Mouse (Mus musculus) embryonic facial prominence, embryonic 11.5 days (tissue): ENCODE measurements around the gene 1500011B03Rik. TPM values are rescaled to one million over a fixed set of nuclear protein-coding genes. Genes with fewer than 3 reads are reported as not detected.

Source experiments
- ATAC-seq: fragments of 200-750 bp; cut with Nextera tagmentation; replicated peaks from 2 replicates; pipeline ENCODE4 v1.8.0; 2017; ENCODE audit warnings: low read depth; ENCODE audit not compliant: insufficient number of reproducible peaks, low FRiP score, low TSS enrichment
- DNase-seq: peaks from one replicate; pipeline ENCODE4 v3.0.0-alpha.2; 2015; ENCODE audit warnings: low spot score
- H3K27ac ChIP-seq: fragments of 300-500 bp; sonication (generic); replicated peaks from 2 replicates; pipeline ENCODE4 v1.5.1; 2014; ENCODE audit warnings: mild to moderate bottlenecking, low read depth, low read length, control low read depth
- H3K27me3 ChIP-seq: fragments of 300-500 bp; sonication (generic); 2 replicates; pipeline ENCODE4 v1.6.1; 2014; ENCODE audit warnings: mild to moderate bottlenecking, low read length, moderate library complexity, mixed read lengths; ENCODE audit not compliant: control insufficient read depth, insufficient read depth
- H3K36me3 ChIP-seq: fragments of 300-500 bp; sonication (generic); replicated peaks from 2 replicates; pipeline ENCODE4 v1.6.1; 2014; ENCODE audit warnings: low read depth, mild to moderate bottlenecking, low read length, moderate library complexity, mixed read lengths; ENCODE audit not compliant: control insufficient read depth, insufficient read depth
- H3K4me1 ChIP-seq: fragments of 300-500 bp; sonication (generic); 2 replicates; pipeline ENCODE4 v1.6.1; 2014; ENCODE audit warnings: low read length, mixed read lengths; ENCODE audit not compliant: control insufficient read depth, insufficient read depth
- H3K4me2 ChIP-seq: fragments of 300-500 bp; sonication (generic); 2 replicates; pipeline ENCODE4 v1.6.1; 2014; ENCODE audit warnings: low read depth, mild to moderate bottlenecking, control low read depth, low read length, moderate library complexity
- H3K4me3 ChIP-seq: fragments of 300-500 bp; sonication (generic); 2 replicates; pipeline ENCODE4 v1.5.1; 2014; ENCODE audit warnings: low read depth, low read length, control low read depth
- H3K9ac ChIP-seq: fragments of 300-500 bp; sonication (generic); replicated peaks from 2 replicates; pipeline ENCODE4 v1.6.1; 2014; ENCODE audit warnings: mild to moderate bottlenecking, control low read depth, low read length
- H3K9me3 ChIP-seq: fragments of 300-500 bp; sonication (generic); replicated peaks from 2 replicates; pipeline ENCODE4 v1.6.1; 2016; ENCODE audit warnings: mild to moderate bottlenecking, low read length, inconsistent platforms, mixed read lengths; ENCODE audit not compliant: control insufficient read depth
- WGBS: fragments of 180-500 bp; shearing (Covaris S2); extraction: QIAGEN DNeasy Blood & Tissue Kit; methylation state at CpG from one replicate; pipeline ENCODE4 v1.1.7; 2014; 5-methylcytosine and 5-hydroxymethylcytosine counted together
- polyA plus RNA-seq: library from polyadenylated mRNA; unstranded; fragments of >200 nt; fragmentation: Nextera tagmentation; extraction: Ambion mirVana; gene quantifications from 2 replicates; pipeline ENCODE4 v1.2.1, GENCODE M21; 2014

1500011B03Rik gene
- polyA plus RNA-seq, 1 experiment from 2014 or later, result 115 TPM

DNA sequence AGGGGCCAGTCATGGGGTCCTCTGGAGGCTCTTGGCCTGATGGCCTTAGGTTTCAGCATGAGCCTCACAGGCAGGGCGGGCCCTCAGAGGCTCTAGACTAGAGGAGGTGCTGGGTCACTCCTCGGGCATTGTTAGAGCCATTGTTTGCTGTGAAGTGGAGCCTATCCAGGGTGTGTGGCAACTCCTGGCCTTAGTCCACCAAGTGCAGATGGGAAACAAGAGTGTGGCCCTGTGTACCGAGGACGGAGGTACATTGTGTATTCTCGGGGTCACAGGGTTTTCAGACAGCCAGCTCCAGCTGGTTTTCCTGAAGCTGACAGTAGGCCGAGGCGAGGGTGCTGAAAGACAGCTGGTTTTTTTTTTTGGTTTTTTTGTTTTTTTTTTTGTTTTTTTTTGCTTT, 30.0 kb downstream of the 1500011B03Rik start:
- 81% methylated on average over 7 of the region's 7 CpGs for WGBS

DNA sequence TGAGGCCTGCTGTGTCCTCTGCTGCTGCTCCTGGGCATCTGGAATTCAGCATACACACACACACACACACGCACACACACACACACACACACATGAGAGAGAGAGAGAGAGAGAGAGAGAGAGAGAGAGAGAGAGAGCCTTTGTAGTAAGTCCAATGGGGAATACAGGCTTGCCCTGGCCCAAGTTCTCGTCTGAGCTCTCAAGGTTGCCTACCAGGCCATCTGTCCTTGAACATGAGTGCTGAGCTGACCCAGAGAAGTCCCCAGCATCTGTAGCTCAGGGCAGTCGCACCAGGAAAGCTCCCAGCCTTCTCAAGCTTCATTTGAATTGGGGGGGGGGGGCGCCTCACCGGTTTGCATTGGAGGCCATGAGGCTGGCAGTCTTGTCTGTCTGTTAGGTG, 38.1 kb downstream of the 1500011B03Rik start:
- H3K27ac ChIP-seq, result no peak overlapping the region
- H3K4me3 ChIP-seq, result no peak overlapping the region

More for the DNA sequence above, 30.0 kb downstream of the 1500011B03Rik start:
- Histone ChIP-seq H3K27ac (no peak overlapping the region), H3K27me3 (no peaks in the 10 kb centered on the region), H3K4me2 (no peak overlapping the region), H3K9ac (no peak overlapping the region), H3K4me3 (no peak overlapping the region), H3K4me1 (no peaks in the 10 kb centered on the region), H3K36me3 (no peaks in the 10 kb centered on the region; the same call in 1 of the 2 replicates), H3K9me3 (no peaks in the 10 kb centered on the region)
- DNase-seq (no peak), ATAC-seq (no peak)

GRCm38 (mm10) chr5:114784622-114785165, 38.6 kb downstream of the 1500011B03Rik start:
- no peak overlapping the region for H3K27ac ChIP-seq
- DNase-seq, result no peak

More for the DNA sequence above, 38.1 kb downstream of the 1500011B03Rik start:
- H3K9ac ChIP-seq, result no peak overlapping the region
- H3K36me3 ChIP-seq, result no peaks in the 10 kb centered on the region
- H3K27me3 ChIP-seq, result no peaks in the 10 kb centered on the region
- H3K9me3 ChIP-seq, result no peaks in the 10 kb centered on the region
- H3K4me1 ChIP-seq, result no peaks in the 10 kb centered on the region
- no peak for ATAC-seq
- no peak for DNase-seq
- 79% methylated on average over 5 of the region's 5 CpGs for WGBS
- no peak overlapping the region for H3K4me2 ChIP-seq

DNA sequence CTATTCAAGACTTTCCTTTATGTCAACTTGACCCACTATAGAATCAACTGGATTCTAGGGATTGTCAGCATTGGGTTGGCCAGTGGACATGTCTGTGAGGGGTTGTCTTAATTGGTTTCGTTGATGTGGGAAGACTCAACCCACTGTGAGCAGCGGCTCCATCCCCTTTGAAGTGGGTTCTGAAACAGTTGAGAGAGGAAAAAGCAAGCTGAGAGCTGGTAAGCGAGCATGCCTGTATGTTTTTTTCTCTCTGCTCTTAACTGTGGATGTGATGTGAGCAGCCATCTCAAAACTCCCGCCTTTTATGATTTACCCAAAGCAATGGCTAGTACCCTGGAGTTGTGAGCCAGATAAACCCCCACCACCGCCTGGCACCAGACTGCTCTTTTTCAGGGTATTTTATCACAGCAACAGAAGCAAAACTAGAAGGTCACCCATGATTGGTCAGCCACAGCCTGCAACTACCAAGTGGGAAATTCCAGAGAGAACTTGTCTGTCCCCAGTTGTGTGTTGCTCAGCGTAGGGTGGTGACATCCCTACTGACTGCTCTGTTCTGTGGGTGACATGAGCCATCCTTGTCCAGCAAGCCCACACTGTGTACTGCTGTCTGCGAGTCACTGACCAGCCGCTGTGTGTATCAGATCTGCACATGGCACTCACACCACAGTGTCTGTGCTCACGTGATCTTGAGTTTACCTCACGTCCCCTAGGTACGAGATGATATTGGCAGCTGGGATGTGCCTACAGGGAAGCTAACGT, 39.7 kb downstream of the 1500011B03Rik start:
- WGBS, result 87% methylated on average over 12 of the region's 12 CpGs
- Histone ChIP-seq H3K27ac (no peak overlapping the region), H3K4me1 (no peaks in the 10 kb centered on the region), H3K27me3 (no peaks in the 10 kb centered on the region), H3K36me3 (no peaks in the 10 kb centered on the region), H3K9ac (no peak overlapping the region), H3K9me3 (no peaks in the 10 kb centered on the region), H3K4me3 (no peak overlapping the region), H3K4me2 (no peak overlapping the region)
- DNase-seq (no peak), ATAC-seq (no peak)

More at GRCm38 (mm10) chr5:114784622-114785165, 38.6 kb downstream of the 1500011B03Rik start:
- Histone ChIP-seq H3K4me1 (no peaks in the 10 kb centered on the region), H3K4me2 (no peak overlapping the region), H3K9ac (no peak overlapping the region), H3K4me3 (no peak overlapping the region), H3K36me3 (no peaks in the 10 kb centered on the region), H3K27me3 (no peaks in the 10 kb centered on the region), H3K9me3 (no peaks in the 10 kb centered on the region)
- whole genome bisulfite sequencing, result 81% methylated on average over 15 of the region's 16 CpGs
- no peak for ATAC-seq

DNA sequence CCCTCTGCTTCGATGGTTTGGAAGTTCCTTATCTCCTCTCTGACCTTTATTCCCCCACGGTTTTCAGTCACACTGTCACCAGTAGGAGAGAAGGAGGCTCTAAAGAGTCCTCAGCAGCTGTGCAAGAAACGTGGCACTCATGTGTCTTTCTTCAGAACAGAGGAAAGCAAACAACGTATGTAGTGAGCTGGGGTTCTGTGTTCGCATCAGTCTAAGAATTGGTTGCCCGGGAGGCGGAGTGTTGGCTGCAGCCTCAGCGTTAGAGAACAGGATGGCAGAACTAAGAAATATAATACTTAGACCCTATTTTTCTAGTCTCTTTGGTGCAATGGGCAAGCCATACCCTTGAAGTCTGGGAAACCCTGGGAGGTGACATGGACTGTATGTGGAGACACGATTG, 40.3 kb downstream of the 1500011B03Rik start:
- Histone ChIP-seq H3K4me2 (no peak overlapping the region), H3K4me3 (no peak overlapping the region), H3K36me3 (no peaks in the 10 kb centered on the region), H3K9me3 (no peaks in the 10 kb centered on the region), H3K27ac (no peak overlapping the region), H3K4me1 (no peaks in the 10 kb centered on the region), H3K9ac (no peak overlapping the region), H3K27me3 (no peaks in the 10 kb centered on the region)
- DNase-seq, result no peak
- no peak for ATAC-seq
- 91% methylated on average over 9 of the region's 9 CpGs for WGBS

DNA sequence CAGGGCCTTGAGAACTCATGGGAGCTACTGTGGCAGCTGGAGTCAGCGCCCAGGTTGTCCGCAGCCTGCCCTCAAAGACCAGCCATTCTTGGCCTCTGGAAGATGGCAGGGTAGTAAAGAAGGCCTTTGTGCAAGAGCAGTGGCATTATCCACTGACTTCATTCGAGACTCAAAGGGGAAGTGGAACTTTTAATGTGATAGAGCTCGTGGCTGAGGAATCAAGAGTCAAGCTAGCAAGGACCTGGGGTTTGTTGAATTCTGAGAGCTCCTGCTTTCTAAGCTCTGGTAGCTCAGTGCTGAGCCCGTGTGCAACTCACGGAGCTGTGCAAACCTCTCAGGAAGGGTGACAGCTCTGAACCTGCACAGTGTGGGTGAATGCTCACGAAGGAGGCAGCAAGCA, 42.4 kb downstream of the 1500011B03Rik start:
- no peak overlapping the region for H3K4me3 ChIP-seq
- no peak overlapping the region for H3K9ac ChIP-seq
- WGBS, result 80% methylated on average over 7 of the region's 7 CpGs
- no peaks in the 10 kb centered on the region for H3K27me3 ChIP-seq
- no peak for DNase-seq
- no peaks in the 10 kb centered on the region for H3K9me3 ChIP-seq
- H3K36me3 ChIP-seq, result no peaks in the 10 kb centered on the region
- ATAC-seq, result no peak
- H3K27ac ChIP-seq, result no peak overlapping the region
- H3K4me1 ChIP-seq, result no peaks in the 10 kb centered on the region
- no peak overlapping the region for H3K4me2 ChIP-seq

DNA sequence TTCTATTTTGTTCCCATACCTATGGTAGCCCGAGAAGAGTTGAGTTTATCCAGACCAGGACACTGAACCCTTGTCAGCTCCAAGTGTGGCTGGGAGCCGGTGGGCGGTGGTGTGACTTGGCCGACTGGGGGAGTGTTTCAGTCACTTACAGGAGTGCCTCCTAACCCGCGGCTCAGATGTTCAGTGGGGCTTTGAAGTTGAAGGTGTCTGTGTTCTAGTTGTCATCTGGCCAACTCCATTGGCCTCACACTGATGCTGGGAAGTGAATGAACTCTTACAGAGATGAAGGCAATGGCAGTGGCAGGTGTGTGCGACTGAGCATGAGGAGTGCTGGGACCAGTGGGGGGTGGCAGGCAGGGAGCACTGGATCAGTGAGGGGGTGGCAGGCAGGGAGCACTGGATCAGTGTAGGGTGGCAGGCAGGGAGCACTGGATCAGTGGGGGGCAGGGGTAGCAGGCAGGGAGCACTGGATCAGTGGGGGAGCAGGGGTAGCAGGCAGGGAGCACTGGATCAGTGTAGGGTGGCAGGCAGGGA, 43.2 kb downstream of the 1500011B03Rik start:
- H3K4me1 ChIP-seq, result no peaks in the 10 kb centered on the region
- 80% methylated on average over 7 of the region's 7 CpGs for WGBS
- no peak for DNase-seq

DNA sequence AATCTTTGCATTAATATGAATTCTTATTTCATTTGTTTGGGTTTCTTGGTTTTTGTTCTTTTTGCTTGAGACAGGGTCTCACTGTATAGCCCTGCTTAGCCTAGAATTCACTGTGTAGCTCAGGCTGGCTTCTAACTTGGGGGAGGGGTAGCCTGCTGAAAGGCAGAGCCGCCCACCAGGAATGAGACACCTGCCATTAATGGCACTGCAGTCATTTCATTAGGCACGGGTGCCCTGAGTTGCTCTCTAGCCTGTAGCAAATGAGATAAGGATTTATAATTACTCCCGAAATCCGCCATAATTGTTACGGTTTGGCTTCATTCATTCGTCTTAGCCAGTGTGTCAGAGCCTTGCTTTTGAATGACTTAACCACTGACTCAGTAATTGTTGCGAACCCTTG, 47.1 kb downstream of the 1500011B03Rik start:
- ATAC-seq (no peak), DNase-seq (no peak)
- H3K9me3 ChIP-seq, result no peaks in the 10 kb centered on the region
- H3K4me3 ChIP-seq, result peak overlapping the region; percentile 90
- no peaks in the 10 kb centered on the region for H3K4me1 ChIP-seq
- no peak overlapping the region for H3K9ac ChIP-seq
- no peaks in the 10 kb centered on the region for H3K27me3 ChIP-seq
- 77% methylated on average over 7 of the region's 7 CpGs for WGBS
- H3K36me3 ChIP-seq, result no peaks in the 10 kb centered on the region
- H3K27ac ChIP-seq, result no peak overlapping the region
- H3K4me2 ChIP-seq, result peak overlapping the region; percentile 77

More for the DNA sequence above, 43.2 kb downstream of the 1500011B03Rik start:
- Histone ChIP-seq H3K4me2 (no peak overlapping the region), H3K9me3 (no peaks in the 10 kb centered on the region), H3K27me3 (no peaks in the 10 kb centered on the region), H3K27ac (no peak overlapping the region), H3K4me3 (no peak overlapping the region), H3K36me3 (no peaks in the 10 kb centered on the region), H3K9ac (no peak overlapping the region)
- ATAC-seq, result no peak
